Comparison of ENCODE assay signal across 17 mouse cellular contexts in genomic region chr5:88961351-88961761, GRCm38 (mm10).
DNase-seq lines count a peak whose midpoint lies in the region; ATAC-seq and TF ChIP-seq lines count a peak whose summit lies in the region.
"Had no signal": no experiment of that assay in that cellular context is flagged by ENCODE, and none has a peak within 500 bp of the region (broad histone marks: within the 10 kb centered on the region; RNA-seq: fewer than 3 reads in every experiment).

No protein-coding gene starts in this region.

- no peak overlapping the region for H3K4me3 ChIP-seq in layer of hippocampus, adult 2 months
- H3K4me3 ChIP-seq in heart, embryonic 16.5 days (ENCODE audit: low read length): no peak overlapping the region
- no peak overlapping the region for H3K4me3 ChIP-seq in olfactory bulb, adult 2 months (ENCODE audit: insufficient read depth, low read depth, low read length)
- H3K4me3 ChIP-seq: liver, embryonic 15.5 days; neural tube, embryonic 12.5 days had no signal

- H3K9ac ChIP-seq in heart, embryonic 16.5 days (ENCODE audit: low read length): no peak overlapping the region
- H3K9ac ChIP-seq: forebrain, postnatal 0 days; hindbrain, embryonic 14.5 days; liver, embryonic 15.5 days; neural tube, embryonic 12.5 days had no signal

- peak overlapping the region; percentile 49; the same call in 1 of the 2 replicates for H3K27ac ChIP-seq in layer of hippocampus, adult 2 months
- peak overlapping the region; percentile 38 for H3K27ac ChIP-seq in heart, embryonic 16.5 days (ENCODE audit: low read length)
- peak overlapping the region; percentile 23 for H3K27ac ChIP-seq in olfactory bulb, adult 2 months (ENCODE audit: insufficient read depth, low read depth, low read length)
- H3K27ac ChIP-seq: hindbrain, embryonic 14.5 days; liver, embryonic 15.5 days; macrophage; neural tube, embryonic 12.5 days had no signal

- no peak for TF ChIP-seq CTCF in layer of hippocampus, adult 2 months (conservative IDR thresholded peaks at IDR 0.05)
- no peak for TF ChIP-seq CTCF in olfactory bulb, adult 2 months (IDR thresholded peaks at IDR 0.05; ENCODE audit: insufficient read depth, low read depth, low read length)

- 23% methylated on average over 7 of the region's 7 CpGs for WGBS in heart, embryonic 16.5 days
- WGBS in olfactory bulb, adult 2 months: 50% methylated on average over 7 of the region's 7 CpGs

- no peaks in the 10 kb centered on the region for H3K27me3 ChIP-seq in heart, embryonic 16.5 days (ENCODE audit: control insufficient read depth, insufficient read depth, low read length)
- H3K27me3 ChIP-seq: liver, embryonic 15.5 days; neural tube, embryonic 12.5 days had no signal

- H3K36me3 ChIP-seq in heart, embryonic 16.5 days (ENCODE audit: control insufficient read depth, insufficient read depth): no peaks in the 10 kb centered on the region
- H3K36me3 ChIP-seq: liver, embryonic 15.5 days; neural tube, embryonic 12.5 days had no signal

- H3K4me1 ChIP-seq in heart, embryonic 16.5 days (ENCODE audit: control insufficient read depth, insufficient read depth, low read length): peaks cover 12% of the 10 kb centered on the region
- H3K4me1 ChIP-seq in olfactory bulb, adult 2 months (ENCODE audit: control insufficient read depth, insufficient read depth, low read length): peaks cover 16% of the 10 kb centered on the region
- H3K4me1 ChIP-seq: neural tube, embryonic 12.5 days had no signal

- H3K4me2 ChIP-seq in heart, embryonic 16.5 days (ENCODE audit: low read depth, low read length): no peak overlapping the region
- H3K4me2 ChIP-seq: hindbrain, embryonic 14.5 days; liver, embryonic 15.5 days; neural tube, embryonic 12.5 days had no signal

- no peaks in the 10 kb centered on the region for H3K9me3 ChIP-seq in heart, embryonic 16.5 days (replicated peaks; ENCODE audit: control insufficient read depth, low read length)
- H3K9me3 ChIP-seq: liver, embryonic 15.5 days; neural tube, embryonic 12.5 days had no signal

- intact Hi-C loops in heart, postnatal 25 days (cut with DNase I): loop anchor here (2.0 kb wide), 1 partner anchor 23 kb away; no protein-coding TSS in a partner anchor

- peak; percentile 91 for DNase-seq in heart, adult 11 months
- no peak for DNase-seq in heart, postnatal 25 days (ENCODE audit: low spot score)
- no peak for DNase-seq in layer of hippocampus, adult 2 months (ENCODE audit: low spot score in 2 of 2)
- no peak for DNase-seq in layer of hippocampus, postnatal 25 days (ENCODE audit: extremely low spot score in 1 of 2, low spot score in 1 of 2)
- DNase-seq in layer of hippocampus, postnatal 36 days: no peak
- no peak for DNase-seq in right cerebral cortex, adult 2 months (ENCODE audit: low spot score in 2 of 2)
- DNase-seq: adrenal gland, adult 2 months; cerebellum, adult 2 months; forebrain, postnatal 0 days; gastrocnemius, postnatal 25 days; retina, postnatal 1 day had no signal

- peak; percentile 65; the same call in 1 of the 2 replicates for ATAC-seq in heart, embryonic 16.5 days (replicated peaks; ENCODE audit: extremely low read depth, insufficient read depth, low FRiP score)

- no peak for TF ChIP-seq POLR2A in olfactory bulb, adult 2 months (IDR thresholded peaks at IDR 0.05; ENCODE audit: insufficient read depth, low read depth, low read length)
